Mouse (Mus musculus): ENCODE results near the gene Rgs5. TPM values are rescaled to one million over a fixed set of nuclear protein-coding genes. Genes with fewer than 3 reads are reported as not detected.

Gene Rgs5
- polyA plus RNA-seq, 1 experiment from 2014 or later = 22.0 TPM

DNA sequence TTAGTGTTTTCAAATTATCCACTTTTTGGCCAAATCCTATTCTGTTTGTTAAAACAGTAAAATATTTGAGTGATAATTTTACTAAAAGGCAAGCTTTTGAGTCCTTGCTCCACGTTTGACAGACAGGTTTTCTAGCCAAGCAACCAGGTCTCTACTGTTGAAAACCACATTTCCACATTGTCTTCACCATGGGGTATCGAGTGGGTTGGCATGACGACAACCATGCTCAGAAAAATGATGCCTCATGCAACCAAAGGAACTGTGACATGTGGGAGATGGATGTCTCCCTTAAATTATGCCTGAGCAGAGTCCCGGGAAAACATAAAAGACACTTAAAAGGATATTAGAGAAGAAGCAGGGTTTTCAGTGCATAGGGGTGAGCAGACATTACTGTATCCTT, 41.9 kb downstream of the Rgs5 start:
- Histone ChIP-seq H3K27ac (replicated peaks; ENCODE audit: low read depth, low read length) (no peak overlapping the region), H3K4me1 (ENCODE audit: control insufficient read depth, insufficient read depth, low read length) (peaks cover 7% of the 10 kb centered on the region; the same call in 1 of the 2 replicates), H3K9me3 (ENCODE audit: control insufficient read depth, low read length) (no peaks in the 10 kb centered on the region), H3K4me3 (replicated peaks; ENCODE audit: low read depth, low read length) (no peak overlapping the region), H3K9ac (replicated peaks; ENCODE audit: low read length) (no peak overlapping the region), H3K4me2 (ENCODE audit: low read length) (no peak overlapping the region), H3K27me3 (ENCODE audit: control insufficient read depth, insufficient read depth, low read length) (no peaks in the 10 kb centered on the region), H3K36me3 (ENCODE audit: control insufficient read depth, insufficient read depth, low read length) (no peaks in the 10 kb centered on the region)
- ATAC-seq (ENCODE audit: low FRiP score, low TSS enrichment) = no peak
- 79% methylated on average over 4 of the region's 4 CpGs for WGBS
- no peak for DNase-seq

DNA sequence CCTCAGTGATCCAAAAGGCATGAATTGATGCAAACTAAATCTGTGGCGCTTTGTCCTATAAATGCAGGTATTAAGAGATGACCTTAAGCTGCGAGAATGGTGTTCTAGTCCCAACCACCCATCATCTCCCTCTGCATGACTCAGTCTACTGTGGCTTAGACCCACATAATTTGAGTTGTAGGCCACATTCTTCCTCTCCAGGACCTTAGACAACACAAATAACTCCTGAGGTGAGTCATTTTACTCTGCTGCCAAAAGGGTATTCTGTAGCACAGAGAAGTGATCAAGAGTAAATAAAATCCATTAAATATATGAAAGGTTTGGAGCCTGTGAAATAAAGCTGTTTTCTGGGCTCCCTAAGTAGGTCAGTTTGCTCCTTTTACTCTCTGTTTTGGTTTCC, 43.9 kb downstream of the Rgs5 start:
- Histone ChIP-seq H3K9ac (replicated peaks; ENCODE audit: low read length) (no peak overlapping the region), H3K4me3 (replicated peaks; ENCODE audit: low read depth, low read length) (no peak overlapping the region), H3K4me2 (ENCODE audit: low read length) (no peak overlapping the region), H3K9me3 (ENCODE audit: control insufficient read depth, low read length) (no peaks in the 10 kb centered on the region), H3K27me3 (ENCODE audit: control insufficient read depth, insufficient read depth, low read length) (no peaks in the 10 kb centered on the region), H3K27ac (replicated peaks; ENCODE audit: low read depth, low read length) (no peak overlapping the region), H3K36me3 (ENCODE audit: control insufficient read depth, insufficient read depth, low read length) (no peaks in the 10 kb centered on the region), H3K4me1 (ENCODE audit: control insufficient read depth, insufficient read depth, low read length) (no peaks in the 10 kb centered on the region)
- WGBS = 85% methylated on average over 2 of the region's 2 CpGs
- DNase-seq = no peak
- no peak for ATAC-seq (ENCODE audit: low FRiP score, low TSS enrichment)

DNA sequence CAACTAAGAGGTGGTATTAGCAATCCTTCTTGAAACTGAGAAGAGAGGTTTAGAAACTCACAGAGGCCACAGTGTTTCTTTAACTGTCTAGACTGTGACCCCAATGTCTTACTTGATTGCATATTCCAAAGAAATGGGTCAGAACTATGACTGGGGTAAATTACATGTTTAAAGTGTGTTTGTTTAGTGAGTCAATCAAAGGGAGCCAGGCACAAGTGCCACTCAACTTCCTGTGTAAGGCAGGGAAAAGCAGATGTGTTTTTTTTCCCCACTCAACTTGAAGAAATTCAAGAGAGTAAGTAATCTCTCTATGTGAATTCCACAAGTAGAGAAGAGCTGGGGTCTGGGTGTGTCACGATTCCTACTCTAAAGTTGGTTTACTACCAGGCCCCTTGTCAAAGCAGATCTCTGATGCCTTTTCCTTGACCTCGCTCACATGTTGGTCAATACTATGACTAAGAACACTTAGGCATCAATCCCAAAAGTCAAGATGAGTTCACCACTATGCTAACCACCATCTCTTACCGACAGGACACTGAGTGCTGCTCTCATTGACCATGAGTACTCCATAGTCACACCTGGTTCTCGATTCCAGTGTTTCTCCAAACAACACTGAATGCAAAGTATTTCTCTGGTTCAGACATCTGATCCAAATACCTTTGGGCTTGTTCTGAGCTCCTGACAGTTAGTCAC, 49.2 kb downstream of the Rgs5 start:
- Histone ChIP-seq H3K27me3 (ENCODE audit: control insufficient read depth, insufficient read depth, low read length) (no peaks in the 10 kb centered on the region), H3K36me3 (ENCODE audit: control insufficient read depth, insufficient read depth, low read length) (no peaks in the 10 kb centered on the region), H3K4me3 (replicated peaks; ENCODE audit: low read depth, low read length) (no peak overlapping the region), H3K27ac (replicated peaks; ENCODE audit: low read depth, low read length) (no peak overlapping the region), H3K9me3 (ENCODE audit: control insufficient read depth, low read length) (no peaks in the 10 kb centered on the region), H3K9ac (replicated peaks; ENCODE audit: low read length) (no peak overlapping the region), H3K4me2 (ENCODE audit: low read length) (no peak overlapping the region), H3K4me1 (ENCODE audit: control insufficient read depth, insufficient read depth, low read length) (no peaks in the 10 kb centered on the region)
- DNase-seq (no peak), ATAC-seq (ENCODE audit: low FRiP score, low TSS enrichment) (no peak)
- 92% methylated on average over 4 of the region's 4 CpGs for WGBS

DNA sequence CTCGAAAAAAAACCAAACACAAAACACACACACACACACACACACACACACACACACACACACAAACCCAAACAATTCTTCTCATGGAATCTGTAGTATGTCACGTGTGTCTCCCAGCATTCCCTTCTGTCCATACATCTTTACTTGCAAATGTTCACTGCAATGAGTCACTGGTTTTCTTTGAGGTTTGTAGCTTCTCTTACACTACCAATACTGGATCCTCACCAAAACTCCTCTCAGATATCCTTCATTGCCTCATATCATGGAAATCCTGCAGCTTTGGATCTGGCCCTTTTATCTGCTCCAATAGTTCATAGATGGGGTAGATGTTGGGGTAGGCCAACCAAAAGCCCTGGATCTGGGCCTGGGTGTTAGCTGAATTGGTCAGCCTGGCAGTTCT, 66.5 kb downstream of the Rgs5 start:
- Histone ChIP-seq H3K27ac (replicated peaks; ENCODE audit: low read depth, low read length) (no peak overlapping the region), H3K36me3 (ENCODE audit: control insufficient read depth, insufficient read depth, low read length) (no peaks in the 10 kb centered on the region), H3K9ac (replicated peaks; ENCODE audit: low read length) (no peak overlapping the region), H3K4me1 (ENCODE audit: control insufficient read depth, insufficient read depth, low read length) (no peaks in the 10 kb centered on the region), H3K9me3 (ENCODE audit: control insufficient read depth, low read length) (no peaks in the 10 kb centered on the region), H3K27me3 (ENCODE audit: control insufficient read depth, insufficient read depth, low read length) (no peaks in the 10 kb centered on the region), H3K4me3 (replicated peaks; ENCODE audit: low read depth, low read length) (no peak overlapping the region), H3K4me2 (ENCODE audit: low read length) (no peak overlapping the region)
- 81% methylated on average over 2 of the region's 2 CpGs for WGBS
- DNase-seq (no peak), ATAC-seq (ENCODE audit: low FRiP score, low TSS enrichment) (no peak)

DNA sequence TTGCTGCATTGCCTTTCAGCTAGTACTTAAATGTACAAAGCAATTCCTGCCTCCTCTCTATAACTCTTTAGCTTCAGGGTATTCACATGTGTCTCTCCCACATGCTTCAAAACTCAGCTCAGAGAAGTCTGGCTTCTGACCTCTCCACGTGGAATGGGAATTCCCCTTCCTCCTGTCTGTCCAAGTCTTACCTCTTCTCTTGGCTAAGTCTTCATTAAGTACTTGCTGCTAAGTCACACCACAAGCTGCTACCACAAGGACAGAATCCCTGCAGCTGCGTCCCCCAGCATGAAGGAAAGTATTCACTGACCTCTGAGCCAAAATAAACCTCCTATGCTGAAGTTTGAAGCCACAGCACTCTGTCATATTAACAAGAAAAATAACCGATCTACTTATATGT, 71.0 kb downstream of the Rgs5 start:
- ATAC-seq (ENCODE audit: low FRiP score, low TSS enrichment) = no peak
- no peak overlapping the region for H3K4me2 ChIP-seq (ENCODE audit: low read length)
- 83% methylated on average over 3 of the region's 3 CpGs for WGBS
- no peak overlapping the region for H3K27ac ChIP-seq (replicated peaks; ENCODE audit: low read depth, low read length)
- H3K9me3 ChIP-seq (ENCODE audit: control insufficient read depth, low read length) = no peaks in the 10 kb centered on the region
- H3K9ac ChIP-seq (replicated peaks; ENCODE audit: low read length) = no peak overlapping the region
- no peak for DNase-seq
- no peak overlapping the region for H3K4me3 ChIP-seq (replicated peaks; ENCODE audit: low read depth, low read length)
- no peaks in the 10 kb centered on the region for H3K36me3 ChIP-seq (ENCODE audit: control insufficient read depth, insufficient read depth, low read length)
- H3K27me3 ChIP-seq (ENCODE audit: control insufficient read depth, insufficient read depth, low read length) = no peaks in the 10 kb centered on the region
- H3K4me1 ChIP-seq (ENCODE audit: control insufficient read depth, insufficient read depth, low read length) = no peaks in the 10 kb centered on the region

DNA sequence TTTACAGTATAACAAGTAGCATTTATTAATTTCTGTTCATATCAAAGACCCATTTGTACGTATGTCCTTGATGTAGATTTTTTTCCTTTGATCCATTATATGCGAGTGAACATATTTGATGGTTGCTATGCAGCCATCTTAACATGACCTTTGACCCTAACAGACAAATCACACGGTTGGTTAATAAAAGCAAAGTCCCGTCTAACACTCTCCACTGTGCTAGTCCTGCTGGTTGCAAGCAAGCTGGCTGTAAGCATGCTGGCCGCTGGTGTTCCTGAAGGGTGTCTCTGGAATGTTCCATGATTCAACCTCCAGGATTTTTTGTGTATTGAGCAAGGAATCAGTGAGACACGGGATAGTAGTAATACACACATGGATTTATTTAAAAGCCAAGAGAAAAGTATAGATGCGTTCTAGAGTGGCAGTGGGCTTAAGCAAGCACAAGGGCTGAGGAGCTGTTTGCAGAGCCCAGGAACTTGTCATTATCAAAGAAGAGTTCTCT, 75.3 kb downstream of the Rgs5 start:
- H3K9me3 ChIP-seq (ENCODE audit: control insufficient read depth, low read length) = no peaks in the 10 kb centered on the region
- H3K9ac ChIP-seq (replicated peaks; ENCODE audit: low read length) = no peak overlapping the region
- H3K4me2 ChIP-seq (ENCODE audit: low read length) = no peak overlapping the region
- no peaks in the 10 kb centered on the region for H3K27me3 ChIP-seq (ENCODE audit: control insufficient read depth, insufficient read depth, low read length)
- no peaks in the 10 kb centered on the region for H3K36me3 ChIP-seq (ENCODE audit: control insufficient read depth, insufficient read depth, low read length)
- no peak overlapping the region for H3K4me3 ChIP-seq (replicated peaks; ENCODE audit: low read depth, low read length)
- no peak overlapping the region for H3K27ac ChIP-seq (replicated peaks; ENCODE audit: low read depth, low read length)
- H3K4me1 ChIP-seq (ENCODE audit: control insufficient read depth, insufficient read depth, low read length) = no peaks in the 10 kb centered on the region
- DNase-seq (no peak), ATAC-seq (ENCODE audit: low FRiP score, low TSS enrichment) (no peak)
- WGBS = 44% methylated on average over 7 of the region's 7 CpGs

DNA sequence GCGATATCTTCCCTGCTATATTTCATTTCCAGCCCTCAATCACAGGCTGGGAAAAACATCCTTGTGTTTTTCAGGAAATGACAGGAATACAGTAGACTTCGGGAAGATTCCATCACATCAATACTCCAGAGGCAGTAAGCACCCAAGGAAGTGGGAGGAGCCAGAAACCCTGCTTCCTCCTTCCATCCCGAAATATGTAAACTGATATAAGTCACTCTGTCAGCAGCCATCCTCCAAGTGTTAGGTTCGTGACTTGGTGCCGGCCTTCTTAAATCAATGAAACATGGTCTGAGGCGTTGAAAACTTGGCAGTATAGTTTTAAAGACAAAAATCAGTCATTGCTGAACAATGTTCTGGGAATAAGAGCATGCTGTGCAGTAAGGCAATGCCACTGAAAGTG, 80.8 kb downstream of the Rgs5 start:
- Histone ChIP-seq H3K27me3 (ENCODE audit: control insufficient read depth, insufficient read depth, low read length) (no peaks in the 10 kb centered on the region), H3K36me3 (ENCODE audit: control insufficient read depth, insufficient read depth, low read length) (no peaks in the 10 kb centered on the region), H3K4me1 (ENCODE audit: control insufficient read depth, insufficient read depth, low read length) (no peaks in the 10 kb centered on the region), H3K9ac (replicated peaks; ENCODE audit: low read length) (no peak overlapping the region), H3K4me2 (ENCODE audit: low read length) (no peak overlapping the region), H3K4me3 (replicated peaks; ENCODE audit: low read depth, low read length) (no peak overlapping the region), H3K9me3 (ENCODE audit: control insufficient read depth, low read length) (no peaks in the 10 kb centered on the region), H3K27ac (replicated peaks; ENCODE audit: low read depth, low read length) (no peak overlapping the region)
- WGBS = 91% methylated on average over 6 of the region's 6 CpGs
- DNase-seq = no peak
- ATAC-seq (ENCODE audit: low FRiP score, low TSS enrichment) = no peak

DNA sequence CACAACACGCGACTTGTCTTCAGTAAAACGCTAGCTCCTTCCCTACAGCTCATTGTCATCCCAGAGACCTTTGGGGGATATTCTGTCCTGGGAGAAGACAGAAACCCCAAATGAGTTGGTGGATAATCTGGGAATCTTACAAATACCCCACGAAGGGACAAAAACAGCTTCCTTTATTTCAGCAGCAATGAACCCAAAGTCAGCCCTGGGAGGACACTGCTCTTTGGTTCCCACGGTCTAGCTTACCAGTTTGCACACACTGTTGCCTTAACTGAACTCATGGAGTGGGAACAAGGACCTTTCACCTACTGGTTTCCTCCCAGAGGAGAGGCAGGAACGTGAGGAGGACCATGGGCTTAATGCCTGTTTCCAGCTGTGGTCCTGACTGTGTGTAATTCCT, 81.9 kb downstream of the Rgs5 start:
- 88% methylated on average over 6 of the region's 6 CpGs for whole genome bisulfite sequencing
- DNase-seq (no peak), ATAC-seq (ENCODE audit: low FRiP score, low TSS enrichment) (no peak)
- H3K27me3 ChIP-seq (ENCODE audit: control insufficient read depth, insufficient read depth, low read length) = no peaks in the 10 kb centered on the region
- H3K27ac ChIP-seq (replicated peaks; ENCODE audit: low read depth, low read length) = no peak overlapping the region
- no peaks in the 10 kb centered on the region for H3K4me1 ChIP-seq (ENCODE audit: control insufficient read depth, insufficient read depth, low read length)
- no peak overlapping the region for H3K9ac ChIP-seq (replicated peaks; ENCODE audit: low read length)
- H3K4me3 ChIP-seq (replicated peaks; ENCODE audit: low read depth, low read length) = no peak overlapping the region
- H3K9me3 ChIP-seq (ENCODE audit: control insufficient read depth, low read length) = no peaks in the 10 kb centered on the region
- H3K4me2 ChIP-seq (ENCODE audit: low read length) = no peak overlapping the region
- H3K36me3 ChIP-seq (ENCODE audit: control insufficient read depth, insufficient read depth, low read length) = no peaks in the 10 kb centered on the region

DNA sequence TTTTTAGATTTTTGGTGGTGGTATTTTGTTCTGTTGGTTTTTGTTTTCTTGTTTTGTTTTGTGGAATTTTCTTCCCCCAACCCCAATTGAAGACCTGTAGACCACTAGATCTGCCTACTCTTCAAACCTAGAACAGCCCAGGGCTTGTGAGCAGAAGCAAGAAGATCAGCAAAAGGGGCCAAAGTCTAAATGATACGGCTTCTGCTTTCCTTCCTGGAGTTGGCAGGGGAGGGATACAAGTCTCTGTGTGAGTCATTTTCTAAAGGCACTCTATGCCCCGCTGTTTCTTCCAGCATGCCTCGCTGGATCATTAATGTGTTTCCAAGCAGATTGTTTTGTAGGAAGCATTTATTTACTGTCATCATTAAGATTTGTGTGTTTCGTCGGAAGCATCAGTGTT, 85.8 kb downstream of the Rgs5 start:
- H3K27ac ChIP-seq (replicated peaks; ENCODE audit: low read depth, low read length) = no peak overlapping the region
- 89% methylated on average over 5 of the region's 5 CpGs for WGBS

More for the DNA sequence above, 85.8 kb downstream of the Rgs5 start:
- Histone ChIP-seq H3K9ac (replicated peaks; ENCODE audit: low read length) (no peak overlapping the region), H3K4me3 (replicated peaks; ENCODE audit: low read depth, low read length) (no peak overlapping the region), H3K4me1 (ENCODE audit: control insufficient read depth, insufficient read depth, low read length) (no peaks in the 10 kb centered on the region), H3K4me2 (ENCODE audit: low read length) (no peak overlapping the region), H3K9me3 (ENCODE audit: control insufficient read depth, low read length) (no peaks in the 10 kb centered on the region), H3K27me3 (ENCODE audit: control insufficient read depth, insufficient read depth, low read length) (no peaks in the 10 kb centered on the region), H3K36me3 (ENCODE audit: control insufficient read depth, insufficient read depth, low read length) (no peaks in the 10 kb centered on the region)
- no peak for DNase-seq
- ATAC-seq (ENCODE audit: low FRiP score, low TSS enrichment) = no peak

Measured in midbrain, embryonic 14.5 days (tissue).